Mouse (Mus musculus): ENCODE data around the gene Ndufa1. TPM values are rescaled to one million over a fixed set of nuclear protein-coding genes. Genes with fewer than 3 reads are reported as not detected.
"Not testable (repeated sequence)": the region's sequence is repeated elsewhere in the genome, so short reads cannot be mapped to it uniquely, and the experiment has no call there.

The Ndufa1 gene
- polyA plus RNA-seq (2015; fragmentation: Nextera tagmentation; extraction: Ambion mirVana): 695 and 864 TPM in 2 replicates

DNA sequence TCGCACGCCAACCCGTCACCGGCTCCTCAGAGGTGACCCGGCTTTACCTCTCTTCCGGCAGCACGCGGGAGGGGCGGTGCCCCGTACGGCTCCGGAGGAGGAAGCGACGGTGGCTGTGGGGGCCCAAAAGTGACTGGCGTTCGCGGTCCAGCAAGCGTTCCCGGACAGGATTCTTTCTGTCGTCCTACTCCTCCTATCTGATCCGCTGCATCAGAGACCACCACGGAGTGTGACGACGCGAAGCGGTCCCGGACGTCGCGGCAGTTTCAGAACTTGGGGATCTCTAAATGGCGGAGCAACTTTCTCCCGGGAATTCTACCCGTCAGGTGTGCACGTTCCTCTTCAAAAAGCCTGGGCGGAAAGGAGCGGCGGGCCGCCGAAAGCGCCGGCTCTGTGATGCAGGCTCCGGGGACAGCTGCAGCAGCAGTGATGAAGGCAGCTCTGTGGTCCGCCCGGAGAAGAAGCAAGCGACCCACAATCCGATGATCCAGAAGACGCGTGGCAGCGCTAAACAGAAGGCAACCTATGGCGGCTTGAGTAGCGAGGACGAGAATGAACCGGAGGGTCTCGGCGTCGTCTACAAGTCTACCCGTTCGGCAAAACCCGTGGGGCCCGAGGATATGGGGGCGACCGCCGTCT is at the start of gene Ndufa1, which contains the start of gene Rnf113a1:
Gene Ndufa1 (minus strand): TSS at position 59 of the 639 bp plus-strand sequence.
Gene Rnf113a1 (plus strand): TSS at position 141 of the 639 bp plus-strand sequence.
- 15% methylated on average over 63 of the region's 63 CpGs for WGBS
- H3K27ac ChIP-seq: peak within 1 kb of the TSS; percentile 62
- H3K36me3 ChIP-seq: no peaks in the 10 kb centered on the region
- ATAC-seq (replicated peaks; ENCODE audit: insufficient number of reproducible peaks, insufficient read depth, low FRiP score, low read depth): peak; percentile 66
- H3K27me3 ChIP-seq: no peaks in the 10 kb centered on the region
- peak within 1 kb of the TSS; percentile 63 for H3K4me3 ChIP-seq
- H3K4me1 ChIP-seq (replicated peaks): no peaks in the 10 kb centered on the region
- H3K9me3 ChIP-seq (replicated peaks): no peaks in the 10 kb centered on the region
- H3K9ac ChIP-seq: peak within 1 kb of the TSS; percentile 55
- peak within 1 kb of the TSS; percentile 68 for H3K4me2 ChIP-seq

DNA sequence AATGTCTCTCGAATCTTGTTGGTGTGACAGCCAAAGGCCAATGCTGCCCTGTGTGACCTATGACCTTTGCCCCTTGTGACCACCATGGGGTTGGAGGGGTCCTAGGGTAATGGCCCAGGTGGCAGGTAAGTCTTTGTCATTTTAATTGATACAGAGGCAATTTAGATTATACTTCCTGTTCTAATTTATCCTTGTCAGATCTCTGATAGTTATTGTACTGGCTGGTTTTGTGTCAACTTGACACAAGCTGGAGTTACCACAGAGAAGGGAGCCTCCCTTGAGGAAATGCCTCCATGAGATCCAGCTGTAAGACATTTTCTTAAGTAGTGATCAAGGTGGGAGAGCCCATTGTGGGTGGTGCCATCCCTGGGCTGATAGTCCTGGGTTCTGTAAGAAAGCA is 31.2 kb upstream of the Ndufa1 start, which contains the start of gene Rhox1:
Gene Rhox1 (minus strand): TSS at position 101 of the 400 bp plus-strand sequence.
- H3K9me3 ChIP-seq (replicated peaks); H3K4me2 ChIP-seq; H3K9ac ChIP-seq; H3K27ac ChIP-seq; H3K27me3 ChIP-seq; H3K4me3 ChIP-seq; ATAC-seq (replicated peaks; ENCODE audit: insufficient number of reproducible peaks, insufficient read depth, low FRiP score, low read depth); H3K4me1 ChIP-seq (replicated peaks); H3K36me3 ChIP-seq: not testable (repeated sequence)
- WGBS: 61% methylated on average over 1 of the region's 1 CpGs

DNA sequence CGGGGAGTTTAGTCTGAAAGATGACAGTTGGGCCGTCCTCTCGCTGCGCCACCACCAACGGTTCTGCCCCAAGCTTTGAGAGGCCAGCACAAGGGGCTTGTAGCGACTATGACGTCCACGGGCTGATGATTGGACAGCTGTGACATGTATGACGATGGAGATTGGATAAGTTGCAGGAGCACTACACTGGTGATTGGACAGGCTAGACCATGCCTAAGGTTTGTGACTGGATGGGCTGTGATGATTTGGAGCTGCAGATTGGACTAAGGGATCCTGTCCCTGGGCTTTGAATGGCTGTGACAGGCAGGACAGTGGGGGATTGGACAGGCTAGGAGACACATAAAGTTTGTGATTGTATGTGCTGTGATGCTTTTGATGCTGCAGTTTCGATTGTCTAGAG is 20.0 kb upstream of the Ndufa1 start, which contains the start of gene Gm9:
Gene Gm9 (minus strand): TSS at position 101 of the 400 bp plus-strand sequence.
- no peak within 1 kb of the TSS for H3K27ac ChIP-seq
- no peaks in the 10 kb centered on the region for H3K27me3 ChIP-seq
- no peak within 1 kb of the TSS for H3K4me2 ChIP-seq
- H3K9ac ChIP-seq: no peak within 1 kb of the TSS
- no peaks in the 10 kb centered on the region for H3K9me3 ChIP-seq (replicated peaks)
- H3K4me1 ChIP-seq (replicated peaks): no peaks in the 10 kb centered on the region
- ATAC-seq (replicated peaks; ENCODE audit: insufficient number of reproducible peaks, insufficient read depth, low FRiP score, low read depth): no peak
- WGBS: 82% methylated on average over 10 of the region's 10 CpGs
- no peaks in the 10 kb centered on the region for H3K36me3 ChIP-seq
- no peak within 1 kb of the TSS for H3K4me3 ChIP-seq

DNA sequence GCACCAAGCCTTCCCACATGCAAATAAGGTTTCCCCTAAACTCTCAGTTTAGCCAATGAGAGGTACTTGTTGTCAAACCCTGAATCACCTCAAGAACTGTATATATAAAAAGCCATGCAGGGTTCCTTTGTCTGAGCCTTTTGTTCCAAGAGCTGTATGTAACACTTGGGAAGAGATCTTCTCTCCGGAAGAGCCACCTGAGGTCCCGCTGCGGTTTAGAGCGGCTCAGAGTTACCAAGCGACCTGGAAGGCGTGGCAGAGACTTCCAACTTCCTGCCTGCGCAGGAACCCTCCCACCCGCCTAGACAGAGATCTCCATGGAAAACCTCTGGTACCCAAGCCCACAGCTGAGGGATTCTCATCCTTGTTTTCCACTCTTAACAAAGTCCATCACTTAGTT is 7.7 kb upstream of the Ndufa1 start:
- no peaks in the 10 kb centered on the region for H3K36me3 ChIP-seq
- H3K9ac ChIP-seq: no peak overlapping the region
- WGBS: 42% methylated on average over 8 of the region's 8 CpGs
- no peaks in the 10 kb centered on the region for H3K27me3 ChIP-seq
- H3K4me1 ChIP-seq (replicated peaks): no peaks in the 10 kb centered on the region
- no peaks in the 10 kb centered on the region for H3K9me3 ChIP-seq (replicated peaks)
- H3K27ac ChIP-seq: no peak overlapping the region
- no peak for ATAC-seq (replicated peaks; ENCODE audit: insufficient number of reproducible peaks, insufficient read depth, low FRiP score, low read depth)
- no peak overlapping the region for H3K4me3 ChIP-seq
- H3K4me2 ChIP-seq: no peak overlapping the region

DNA sequence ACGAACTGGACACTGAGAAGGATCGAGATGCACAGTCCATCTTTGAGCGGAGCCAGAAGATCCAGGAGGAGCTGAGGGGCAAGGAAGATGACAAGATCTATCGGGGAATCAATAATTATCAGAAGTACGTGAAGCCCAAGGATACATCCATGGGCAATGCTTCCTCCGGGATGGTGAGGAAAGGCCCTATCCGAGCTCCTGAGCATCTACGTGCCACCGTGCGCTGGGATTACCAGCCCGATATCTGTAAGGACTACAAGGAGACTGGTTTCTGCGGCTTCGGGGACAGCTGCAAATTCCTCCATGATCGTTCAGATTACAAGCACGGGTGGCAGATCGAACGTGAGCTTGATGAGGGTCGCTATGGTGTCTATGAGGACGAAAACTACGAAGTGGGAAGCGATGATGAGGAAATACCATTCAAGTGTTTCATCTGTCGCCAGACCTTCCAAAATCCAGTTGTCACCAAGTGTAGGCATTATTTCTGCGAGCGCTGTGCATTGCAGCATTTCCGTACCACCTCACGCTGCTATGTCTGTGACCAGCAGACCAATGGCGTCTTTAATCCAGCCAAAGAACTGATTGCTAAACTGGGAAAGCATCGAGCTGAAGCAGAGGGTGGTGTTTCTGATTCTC is 899 bp upstream of the Ndufa1 start:
- no peaks in the 10 kb centered on the region for H3K9me3 ChIP-seq (replicated peaks)
- H3K27me3 ChIP-seq: no peaks in the 10 kb centered on the region
- H3K4me1 ChIP-seq (replicated peaks): no peaks in the 10 kb centered on the region
- peak overlapping the region; percentile 68 for H3K4me2 ChIP-seq
- H3K9ac ChIP-seq: peak overlapping the region; percentile 55
- no peaks in the 10 kb centered on the region for H3K36me3 ChIP-seq
- H3K27ac ChIP-seq: peak overlapping the region; percentile 62; the same call in 1 of the 2 replicates
- H3K4me3 ChIP-seq: peak overlapping the region; percentile 63
- no peak for ATAC-seq (replicated peaks; ENCODE audit: insufficient number of reproducible peaks, insufficient read depth, low FRiP score, low read depth)
- 23% methylated on average over 28 of the region's 28 CpGs for WGBS

DNA sequence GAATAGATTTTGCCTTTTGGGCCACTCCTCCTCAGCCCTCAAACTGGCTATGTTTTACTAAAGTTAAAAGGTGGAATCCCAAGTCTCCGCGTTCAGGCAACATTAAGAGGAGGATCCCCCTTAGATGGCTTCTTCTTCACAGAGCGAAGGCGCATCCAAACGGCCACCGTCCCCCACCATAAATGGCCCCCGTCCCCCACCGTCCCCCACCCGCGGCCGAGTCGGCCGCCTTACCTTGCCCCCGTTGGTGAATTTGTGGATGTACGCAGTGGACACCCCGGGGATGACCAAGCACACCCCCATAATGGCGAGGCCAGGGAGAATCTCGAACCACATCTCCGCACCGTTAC is 233 bp downstream of the Ndufa1 start:
- no peak for ATAC-seq (replicated peaks; ENCODE audit: insufficient number of reproducible peaks, insufficient read depth, low FRiP score, low read depth)
- Histone ChIP-seq H3K9ac (peak overlapping the region; percentile 55), H3K4me2 (peak overlapping the region; percentile 68), H3K9me3 (replicated peaks) (no peaks in the 10 kb centered on the region), H3K4me3 (peak overlapping the region; percentile 63), H3K27me3 (no peaks in the 10 kb centered on the region), H3K4me1 (replicated peaks) (no peaks in the 10 kb centered on the region), H3K27ac (no peak overlapping the region), H3K36me3 (no peaks in the 10 kb centered on the region)
- 14% methylated on average over 20 of the region's 20 CpGs for WGBS

DNA sequence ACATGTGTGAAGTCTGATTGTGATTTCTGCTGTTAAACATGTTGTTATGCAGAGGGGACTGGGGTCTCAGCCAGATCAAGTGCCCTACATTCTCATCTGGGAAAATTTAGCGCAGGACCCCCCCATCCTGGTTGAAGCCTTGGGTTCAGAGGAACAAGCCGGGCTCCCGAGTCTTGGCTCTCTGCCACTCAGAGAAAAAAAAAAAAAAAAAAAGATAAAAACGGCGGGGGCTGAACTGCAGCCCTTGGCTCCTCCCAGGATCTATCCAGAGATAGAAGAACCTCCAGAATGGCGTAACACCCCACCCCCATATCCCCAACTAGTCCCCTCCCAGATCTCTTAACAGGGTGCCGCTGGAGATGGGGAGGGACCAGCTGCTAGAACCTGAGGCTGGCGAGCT is 6.6 kb downstream of the Ndufa1 start:
- H3K4me1 ChIP-seq (replicated peaks); H3K9ac ChIP-seq; ATAC-seq (replicated peaks; ENCODE audit: insufficient number of reproducible peaks, insufficient read depth, low FRiP score, low read depth); H3K9me3 ChIP-seq (replicated peaks); H3K27me3 ChIP-seq; H3K36me3 ChIP-seq; H3K27ac ChIP-seq: not testable (repeated sequence)
- Histone ChIP-seq H3K4me2 (peak overlapping the region; percentile 41), H3K4me3 (0 out of 2 replicates have a peak overlapping the region, but pooled peaks have one; percentile 8)
- WGBS: 32% methylated on average over 8 of the region's 8 CpGs

DNA sequence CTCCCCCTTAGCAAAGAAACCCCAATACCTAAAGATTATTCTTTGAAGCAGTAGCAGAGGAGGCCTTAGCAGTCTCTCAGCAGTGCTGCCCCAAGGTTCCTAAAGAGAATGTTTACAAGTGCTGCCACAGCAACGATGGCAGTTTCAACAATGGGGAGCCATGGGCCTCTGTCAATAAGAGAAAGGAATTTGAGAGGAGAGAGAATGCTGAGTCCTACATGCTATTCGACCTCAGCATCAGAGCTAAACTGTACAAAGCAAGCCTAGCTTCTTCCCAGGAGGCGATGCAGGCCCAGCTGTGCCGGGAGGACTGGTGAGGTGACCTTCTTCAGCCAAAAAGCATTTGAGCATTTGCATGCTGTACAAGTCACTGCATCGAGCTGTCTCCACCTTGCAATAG is 22.2 kb downstream of the Ndufa1 start, which contains the start of gene Akap14:
Gene Akap14 (minus strand): TSS at position 101 of the 400 bp plus-strand sequence.
- WGBS: 45% methylated on average over 5 of the region's 5 CpGs
- Histone ChIP-seq H3K36me3 (no peaks in the 10 kb centered on the region), H3K27ac (no peak within 1 kb of the TSS), H3K27me3 (no peaks in the 10 kb centered on the region), H3K9me3 (replicated peaks) (no peaks in the 10 kb centered on the region), H3K9ac (no peak within 1 kb of the TSS), H3K4me1 (replicated peaks) (no peaks in the 10 kb centered on the region), H3K4me2 (no peak within 1 kb of the TSS), H3K4me3 (no peak within 1 kb of the TSS)
- ATAC-seq (replicated peaks; ENCODE audit: insufficient number of reproducible peaks, insufficient read depth, low FRiP score, low read depth): no peak

DNA sequence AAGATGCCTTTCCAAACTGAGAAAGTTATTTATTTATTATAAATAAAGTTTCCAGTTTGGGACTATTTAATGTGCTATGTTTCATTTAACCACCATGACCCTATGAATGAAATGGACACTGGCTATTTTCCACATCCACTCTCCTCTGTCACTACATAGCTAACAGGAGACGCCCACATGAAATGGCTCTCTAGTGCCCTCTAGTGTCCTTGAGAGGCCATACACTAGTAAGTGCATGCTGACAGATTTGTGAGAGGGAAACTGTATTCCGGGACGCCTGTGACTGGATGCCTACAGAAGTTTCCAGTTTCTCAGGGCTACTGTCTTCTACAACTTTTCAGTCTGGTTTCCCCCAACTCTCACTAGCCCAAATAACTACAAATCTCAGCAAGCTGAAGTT is 23.9 kb downstream of the Ndufa1 start:
- Histone ChIP-seq H3K9ac (no peak overlapping the region), H3K4me3 (no peak overlapping the region), H3K9me3 (replicated peaks) (no peaks in the 10 kb centered on the region), H3K36me3 (no peaks in the 10 kb centered on the region), H3K4me1 (replicated peaks) (no peaks in the 10 kb centered on the region), H3K4me2 (no peak overlapping the region), H3K27ac (no peak overlapping the region), H3K27me3 (no peaks in the 10 kb centered on the region)
- 21% methylated on average over 3 of the region's 3 CpGs for WGBS
- no peak for ATAC-seq (replicated peaks; ENCODE audit: insufficient number of reproducible peaks, insufficient read depth, low FRiP score, low read depth)

DNA sequence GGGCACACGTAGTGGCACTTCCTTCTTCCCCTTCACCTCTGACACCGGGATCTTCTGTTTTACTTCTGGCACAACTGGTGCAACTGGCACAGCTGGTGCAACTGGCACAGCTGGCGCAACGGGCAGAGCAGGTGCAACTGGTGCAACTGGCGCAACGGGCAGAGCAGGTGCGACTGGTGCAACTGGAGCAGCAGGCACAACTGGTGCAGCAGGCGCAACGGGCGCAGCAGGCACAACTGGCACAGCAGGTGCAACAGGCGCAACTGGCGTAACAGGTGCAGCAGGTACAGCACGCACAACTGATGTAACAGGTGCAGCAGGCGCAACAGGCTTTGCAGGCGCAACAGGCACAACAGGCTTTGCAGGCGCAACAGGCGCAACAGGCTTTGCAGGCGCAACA is 27.8 kb downstream of the Ndufa1 start:
- ATAC-seq (replicated peaks; ENCODE audit: insufficient number of reproducible peaks, insufficient read depth, low FRiP score, low read depth): no peak
- no peak overlapping the region for H3K27ac ChIP-seq
- WGBS: 81% methylated on average over 18 of the region's 18 CpGs

DNA sequence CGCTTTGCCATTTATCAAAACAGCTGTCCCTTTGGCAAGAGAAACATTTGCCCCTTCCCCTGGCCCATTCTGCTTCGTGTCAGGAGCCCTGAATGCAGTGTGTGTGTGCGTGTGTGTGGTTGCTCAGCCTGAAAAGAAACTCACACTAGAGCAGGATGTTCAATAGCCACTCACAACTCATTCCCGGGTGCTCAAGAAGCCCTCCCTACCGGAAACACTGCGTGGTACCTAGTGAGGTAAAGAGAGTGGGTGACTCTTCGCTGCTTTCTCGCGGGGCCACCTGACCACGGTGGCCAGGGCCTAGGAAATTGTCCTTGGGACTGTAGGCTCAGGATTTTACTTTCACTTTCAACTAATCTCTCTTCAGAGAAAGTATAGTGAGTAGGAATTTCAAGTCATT is 29.8 kb downstream of the Ndufa1 start:
- Histone ChIP-seq H3K4me2 (no peak overlapping the region), H3K36me3 (no peaks in the 10 kb centered on the region), H3K9me3 (replicated peaks) (no peaks in the 10 kb centered on the region), H3K27ac (no peak overlapping the region), H3K4me3 (no peak overlapping the region), H3K27me3 (no peaks in the 10 kb centered on the region), H3K9ac (no peak overlapping the region), H3K4me1 (replicated peaks) (no peaks in the 10 kb centered on the region)
- no peak for ATAC-seq (replicated peaks; ENCODE audit: insufficient number of reproducible peaks, insufficient read depth, low FRiP score, low read depth)
- 69% methylated on average over 10 of the region's 10 CpGs for WGBS

More for the DNA sequence above, 27.8 kb downstream of the Ndufa1 start:
- Histone ChIP-seq H3K4me2 (no peak overlapping the region), H3K27me3 (no peaks in the 10 kb centered on the region), H3K9ac (no peak overlapping the region), H3K9me3 (replicated peaks) (no peaks in the 10 kb centered on the region), H3K4me1 (replicated peaks) (no peaks in the 10 kb centered on the region), H3K4me3 (no peak overlapping the region), H3K36me3 (no peaks in the 10 kb centered on the region)
